Mouse (Mus musculus): ENCODE measurements around the gene Izumo1. TPM values are rescaled to one million over a fixed set of nuclear protein-coding genes. Genes with fewer than 3 reads are reported as not detected.

Izumo1 gene
- polyA plus RNA-seq, 1 experiment from 2014 or later = 0.18 TPM

DNA sequence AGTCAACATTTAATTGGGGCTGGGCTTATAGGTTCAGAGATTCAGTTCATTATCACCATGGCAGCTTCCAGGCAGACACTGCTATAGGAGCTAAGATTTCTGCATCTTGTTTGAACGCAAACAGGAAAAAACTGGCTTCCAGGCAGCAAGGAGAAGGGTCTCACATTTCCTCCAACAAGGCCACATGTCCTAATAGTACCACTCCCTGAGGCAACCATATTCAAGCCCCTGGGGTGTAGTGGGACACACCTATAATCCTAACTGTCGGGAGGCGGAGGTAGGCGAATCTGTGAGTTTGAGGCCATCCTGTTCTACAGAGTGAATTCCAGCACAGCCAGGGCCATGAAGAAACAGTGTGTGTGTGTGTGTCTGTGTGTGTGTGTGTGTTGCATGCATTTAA lies 26.4 kb upstream of the Izumo1 start:
- no peak overlapping the region for H3K4me3 ChIP-seq
- no peaks in the 10 kb centered on the region for H3K27me3 ChIP-seq
- 80% methylated on average over 4 of the region's 4 CpGs for WGBS
- H3K36me3 ChIP-seq = no peaks in the 10 kb centered on the region
- no peak overlapping the region for H3K27ac ChIP-seq
- no peak for ATAC-seq (ENCODE audit: low FRiP score)
- H3K4me2 ChIP-seq (replicated peaks) = no peak overlapping the region
- no peaks in the 10 kb centered on the region for H3K9me3 ChIP-seq (replicated peaks)
- H3K9ac ChIP-seq = no peak overlapping the region
- H3K4me1 ChIP-seq = no peaks in the 10 kb centered on the region

DNA sequence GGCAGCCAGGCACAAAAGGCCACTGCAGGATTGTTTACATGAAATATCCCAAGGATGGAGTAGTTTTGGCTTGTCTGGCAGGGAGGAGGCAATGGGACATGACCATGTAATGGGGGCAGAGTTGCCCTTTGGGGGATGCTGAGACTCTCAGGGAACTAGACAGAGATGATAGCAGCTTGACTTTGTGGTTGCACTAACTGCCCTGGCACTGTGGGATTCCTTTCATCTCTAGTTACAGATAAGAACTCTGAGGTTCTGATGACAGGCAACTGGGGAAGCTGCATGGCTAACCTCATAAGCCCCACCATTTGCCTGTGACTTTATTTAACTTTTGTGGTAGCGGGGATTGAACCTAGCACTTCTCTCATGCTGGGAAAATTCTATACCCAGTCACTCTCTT lies 25.5 kb upstream of the Izumo1 start:
- H3K9ac ChIP-seq = no peak overlapping the region
- no peaks in the 10 kb centered on the region for H3K4me1 ChIP-seq
- no peaks in the 10 kb centered on the region for H3K36me3 ChIP-seq
- no peak for ATAC-seq (ENCODE audit: low FRiP score)
- H3K9me3 ChIP-seq (replicated peaks) = no peaks in the 10 kb centered on the region
- H3K4me2 ChIP-seq (replicated peaks) = no peak overlapping the region
- no peak overlapping the region for H3K4me3 ChIP-seq
- H3K27ac ChIP-seq = no peak overlapping the region
- WGBS = 86% methylated on average over 1 of the region's 1 CpGs
- H3K27me3 ChIP-seq = no peaks in the 10 kb centered on the region

DNA sequence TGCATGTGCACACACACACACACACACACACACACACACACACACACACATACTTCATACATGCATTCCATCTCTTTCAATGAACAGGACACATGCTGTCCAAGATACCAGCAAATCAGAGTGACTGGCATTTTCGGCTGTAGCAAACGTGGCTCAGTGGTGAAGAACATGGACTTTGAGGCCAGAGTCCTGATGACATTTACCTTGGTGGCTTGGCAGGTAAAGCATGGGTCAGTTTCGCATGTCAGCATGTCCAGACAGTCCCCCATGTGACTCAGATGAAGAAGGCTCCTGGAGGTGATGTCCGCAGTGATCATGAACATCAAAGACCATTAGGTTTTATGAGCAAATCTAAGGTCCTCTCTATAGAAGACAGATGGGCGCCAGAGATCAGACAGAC lies 24.6 kb upstream of the Izumo1 start:
- Histone ChIP-seq H3K27me3 (no peaks in the 10 kb centered on the region), H3K4me2 (replicated peaks) (no peak overlapping the region), H3K9ac (no peak overlapping the region)

DNA sequence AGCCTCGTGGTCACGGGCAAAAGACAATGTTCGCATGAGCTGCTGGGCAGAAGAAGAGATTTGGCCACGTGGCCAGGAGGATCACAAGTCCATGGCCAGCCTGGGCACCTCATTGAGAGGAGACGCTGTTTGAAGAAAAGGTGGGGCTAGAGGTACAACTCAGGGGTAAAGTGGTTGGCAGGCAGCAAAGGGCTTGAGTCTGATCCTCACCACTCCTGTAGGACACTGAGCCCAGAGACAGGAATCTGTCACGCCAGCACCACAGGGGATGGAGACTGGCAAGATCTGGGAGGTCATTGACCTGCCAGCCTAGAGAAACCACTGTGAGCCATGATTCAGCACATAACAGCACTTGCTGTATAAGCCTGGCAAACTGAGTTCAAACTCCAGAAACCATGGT lies 24.1 kb upstream of the Izumo1 start:
- Histone ChIP-seq H3K4me2 (replicated peaks) (no peak overlapping the region), H3K9ac (no peak overlapping the region), H3K36me3 (no peaks in the 10 kb centered on the region), H3K27me3 (no peaks in the 10 kb centered on the region), H3K27ac (no peak overlapping the region), H3K4me3 (no peak overlapping the region), H3K9me3 (replicated peaks) (no peaks in the 10 kb centered on the region), H3K4me1 (no peaks in the 10 kb centered on the region)
- WGBS = 90% methylated on average over 6 of the region's 6 CpGs
- ATAC-seq (ENCODE audit: low FRiP score) = no peak

More for the DNA sequence above, 24.6 kb upstream of the Izumo1 start:
- WGBS = 88% methylated on average over 5 of the region's 5 CpGs
- no peaks in the 10 kb centered on the region for H3K9me3 ChIP-seq (replicated peaks)
- no peak overlapping the region for H3K27ac ChIP-seq
- no peak overlapping the region for H3K4me3 ChIP-seq
- ATAC-seq (ENCODE audit: low FRiP score) = no peak
- H3K36me3 ChIP-seq = no peaks in the 10 kb centered on the region
- H3K4me1 ChIP-seq = no peaks in the 10 kb centered on the region

DNA sequence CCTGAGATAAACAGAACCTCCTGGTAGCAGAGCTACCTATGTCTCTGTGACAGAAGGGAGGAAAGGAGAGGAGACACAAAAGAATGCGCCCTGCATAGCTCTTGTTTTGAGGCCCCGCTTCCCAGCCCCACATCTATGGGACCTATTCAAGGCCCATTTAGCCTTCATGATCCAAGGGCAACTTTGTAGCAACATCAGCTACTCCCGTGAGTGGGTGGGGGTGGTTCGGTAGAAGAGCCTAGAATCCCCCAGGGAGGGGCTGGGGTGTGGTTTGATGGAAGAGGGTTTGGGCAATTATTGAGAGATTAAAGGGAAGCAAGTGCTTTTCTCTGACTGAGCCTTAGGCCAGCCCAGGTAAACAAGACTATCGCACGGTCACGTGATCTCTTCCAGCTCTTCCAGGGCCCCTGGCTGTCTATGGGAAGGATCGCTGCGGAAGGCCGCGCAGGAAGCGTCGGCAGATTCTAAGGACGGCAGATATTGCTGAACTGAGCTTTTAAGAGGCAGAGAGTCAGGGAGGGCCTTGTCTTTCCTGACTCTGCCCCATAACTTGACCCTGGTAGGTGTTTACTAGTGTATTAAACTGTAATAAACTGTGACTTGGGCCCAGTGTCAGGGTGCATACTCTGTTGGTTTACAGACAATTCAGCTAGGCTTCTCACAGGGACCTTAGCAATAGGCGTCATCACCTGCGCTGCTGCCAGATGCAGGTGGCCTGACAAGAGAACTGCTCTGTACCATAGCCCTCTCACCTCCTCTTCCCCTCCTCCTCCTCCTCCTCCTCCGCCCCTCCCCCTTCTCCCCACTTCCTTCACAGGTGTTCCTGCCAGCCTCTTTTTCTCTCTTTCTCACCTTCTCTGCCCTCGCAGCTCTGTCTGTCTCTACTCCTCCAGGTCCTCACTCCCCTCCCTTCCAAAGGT lies 22.4 kb upstream of the Izumo1 start:
- ATAC-seq (ENCODE audit: low FRiP score) = no peak
- no peaks in the 10 kb centered on the region for H3K36me3 ChIP-seq

DNA sequence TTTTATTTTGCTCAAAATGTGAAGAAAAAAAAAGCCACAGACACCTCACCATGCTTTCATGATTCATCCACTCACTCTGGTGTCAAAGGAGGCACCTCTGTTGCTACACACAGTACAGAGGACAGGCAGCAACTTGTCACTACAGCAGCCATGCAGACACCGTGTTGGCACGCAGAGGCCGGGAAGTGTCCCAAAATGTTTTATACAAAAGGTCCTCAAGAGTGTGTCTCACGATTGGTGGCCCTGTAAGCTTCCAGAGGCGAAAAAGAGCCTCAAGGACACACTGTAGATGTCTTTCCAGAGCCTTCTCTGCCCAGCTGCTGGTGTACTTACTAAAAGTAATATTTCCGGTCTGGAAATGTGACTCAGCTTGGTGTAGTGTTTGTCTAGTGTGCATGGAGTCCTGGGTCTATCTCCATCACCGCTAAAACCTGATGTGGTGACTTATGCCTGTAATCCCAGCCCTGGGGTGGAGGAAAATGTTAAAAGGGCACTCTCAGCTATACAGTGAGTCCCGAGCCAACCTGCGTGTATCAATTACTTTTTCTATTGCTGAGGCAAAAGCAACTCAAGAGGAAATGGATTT lies 15.8 kb upstream of the Izumo1 start:
- H3K9ac ChIP-seq = no peak overlapping the region
- no peak overlapping the region for H3K4me2 ChIP-seq (replicated peaks)
- 82% methylated on average over 9 of the region's 9 CpGs for WGBS
- H3K4me1 ChIP-seq = no peaks in the 10 kb centered on the region
- H3K9me3 ChIP-seq (replicated peaks) = no peaks in the 10 kb centered on the region
- no peak overlapping the region for H3K4me3 ChIP-seq
- ATAC-seq (ENCODE audit: low FRiP score) = no peak
- H3K36me3 ChIP-seq = no peaks in the 10 kb centered on the region
- no peak overlapping the region for H3K27ac ChIP-seq
- no peaks in the 10 kb centered on the region for H3K27me3 ChIP-seq

More for the DNA sequence above, 22.4 kb upstream of the Izumo1 start:
- H3K27me3 ChIP-seq = no peaks in the 10 kb centered on the region
- 47% methylated on average over 18 of the region's 18 CpGs for WGBS
- H3K4me2 ChIP-seq (replicated peaks) = no peak overlapping the region
- no peak overlapping the region for H3K9ac ChIP-seq
- H3K27ac ChIP-seq = no peak overlapping the region
- no peaks in the 10 kb centered on the region for H3K9me3 ChIP-seq (replicated peaks)
- H3K4me3 ChIP-seq = no peak overlapping the region
- no peaks in the 10 kb centered on the region for H3K4me1 ChIP-seq

DNA sequence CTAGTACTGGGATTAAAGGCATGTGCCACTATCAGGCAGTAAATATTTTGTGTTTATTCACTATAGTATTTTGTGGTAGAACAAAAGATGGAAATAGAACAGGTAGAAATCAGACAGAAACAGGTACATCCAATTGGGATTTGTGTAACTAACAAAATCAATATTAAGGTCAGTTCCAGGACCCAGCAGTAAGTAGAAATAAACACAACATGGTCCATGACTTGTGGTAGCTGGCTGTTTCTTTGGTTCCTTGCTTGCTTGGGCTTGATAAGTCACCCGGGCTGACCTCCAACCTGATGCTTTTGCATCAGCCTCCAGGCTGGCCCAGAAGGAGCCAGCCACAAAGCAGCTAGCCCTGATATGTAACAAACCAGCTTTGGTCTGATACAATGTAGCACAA lies 12.1 kb upstream of the Izumo1 start:
- ATAC-seq (ENCODE audit: low FRiP score) = no peak
- 88% methylated on average over 1 of the region's 1 CpGs for WGBS

DNA sequence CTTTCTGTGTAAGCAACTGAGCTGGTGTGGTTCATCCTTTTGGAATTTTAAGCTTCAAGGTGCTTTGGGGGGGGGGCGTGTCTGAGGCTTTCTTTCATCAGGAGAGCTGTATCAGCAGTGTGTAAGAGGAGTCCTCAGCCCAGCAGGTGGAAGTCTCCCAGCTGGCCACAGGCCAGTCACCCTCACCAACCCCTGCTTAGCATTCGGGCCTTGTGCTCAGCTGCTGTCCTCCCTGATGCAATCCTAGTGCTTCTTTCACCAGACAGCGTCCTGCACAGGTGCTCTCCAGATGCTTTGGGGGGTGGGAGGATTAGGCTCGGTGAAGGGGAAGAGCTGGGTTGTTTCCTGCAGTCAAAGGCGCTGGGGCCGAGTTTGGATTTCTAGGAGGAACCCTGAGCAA lies 5.3 kb upstream of the Izumo1 start:
- ATAC-seq (ENCODE audit: low FRiP score) = no peak
- Histone ChIP-seq H3K9ac (no peak overlapping the region), H3K4me3 (no peak overlapping the region), H3K9me3 (replicated peaks) (no peaks in the 10 kb centered on the region), H3K4me2 (replicated peaks) (no peak overlapping the region), H3K36me3 (no peaks in the 10 kb centered on the region), H3K27me3 (peaks cover 45% of the 10 kb centered on the region), H3K27ac (no peak overlapping the region), H3K4me1 (peaks cover 9% of the 10 kb centered on the region)
- 23% methylated on average over 6 of the region's 6 CpGs for WGBS

More for the DNA sequence above, 12.1 kb upstream of the Izumo1 start:
- Histone ChIP-seq H3K27ac (no peak overlapping the region), H3K9me3 (replicated peaks) (no peaks in the 10 kb centered on the region), H3K4me2 (replicated peaks) (no peak overlapping the region), H3K36me3 (no peaks in the 10 kb centered on the region), H3K4me1 (no peaks in the 10 kb centered on the region), H3K4me3 (no peak overlapping the region), H3K9ac (no peak overlapping the region), H3K27me3 (no peaks in the 10 kb centered on the region)

DNA sequence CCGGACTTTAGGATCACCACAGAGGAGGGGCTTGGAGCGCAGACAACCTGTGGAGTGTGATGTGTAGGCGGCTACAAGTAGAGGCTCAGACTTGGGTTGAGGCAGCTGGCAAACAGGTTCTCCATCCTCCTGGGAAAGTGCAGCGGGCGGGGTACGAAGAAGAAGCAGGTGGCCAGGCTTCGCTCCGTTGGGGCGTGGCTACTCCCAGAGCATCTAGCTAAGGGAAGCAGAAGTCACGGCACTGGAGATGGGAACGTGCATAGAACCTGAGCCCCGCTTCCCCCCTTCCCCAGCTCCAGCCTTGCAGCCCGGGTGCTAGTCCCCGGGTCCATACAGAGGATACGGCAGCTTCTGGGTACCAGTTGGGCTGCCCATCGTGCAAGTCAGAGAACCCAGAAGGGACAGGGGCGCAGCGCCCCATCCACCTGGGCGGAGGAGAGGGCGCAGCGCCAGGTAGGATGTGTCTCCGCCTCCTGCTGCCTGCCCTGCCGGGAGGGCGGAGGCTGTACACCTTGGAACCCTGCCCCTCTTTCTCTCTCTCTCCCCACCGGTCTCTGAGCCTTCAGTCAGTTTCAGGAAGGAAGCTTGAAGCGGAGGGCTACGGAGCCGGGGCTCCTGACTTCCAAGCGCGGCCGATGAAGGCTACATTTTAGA lies 4.4 kb upstream of the Izumo1 start, which contains the start of gene Fut1:
Gene Fut1, plus strand, starts transcription at position 248 of the 654 bp plus-strand sequence.
- no peak within 1 kb of the TSS for H3K4me3 ChIP-seq
- H3K27me3 ChIP-seq = peaks cover 45% of the 10 kb centered on the region
- peaks cover 9% of the 10 kb centered on the region for H3K4me1 ChIP-seq
- H3K27ac ChIP-seq = no peak within 1 kb of the TSS
- WGBS = 7% methylated on average over 28 of the region's 31 CpGs
- H3K9ac ChIP-seq = no peak within 1 kb of the TSS
- peak within 1 kb of the TSS; percentile 27; the same call in 1 of the 2 replicates for H3K4me2 ChIP-seq (replicated peaks)
- no peaks in the 10 kb centered on the region for H3K9me3 ChIP-seq (replicated peaks)
- ATAC-seq (ENCODE audit: low FRiP score) = no peak
- no peaks in the 10 kb centered on the region for H3K36me3 ChIP-seq

DNA sequence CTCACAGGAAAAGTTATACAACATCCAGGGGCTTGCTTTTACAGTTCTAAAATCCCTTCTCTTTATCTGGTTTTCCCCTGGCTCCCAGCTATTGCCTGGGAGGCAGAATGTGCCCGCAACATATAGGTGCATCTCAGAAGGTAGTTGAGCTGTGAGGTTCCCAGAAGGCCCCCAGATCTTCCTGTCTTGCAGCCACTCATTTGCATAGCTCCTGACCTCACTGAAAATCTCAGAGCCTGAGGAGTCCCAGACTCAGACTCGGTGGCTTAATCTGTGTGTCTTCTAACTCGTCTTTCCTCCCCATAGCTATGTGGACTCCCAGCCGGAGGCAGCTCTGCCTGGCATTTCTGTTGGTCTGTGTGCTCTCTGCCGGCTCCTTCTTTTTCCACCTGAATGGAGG lies 3.3 kb upstream of the Izumo1 start:
- Histone ChIP-seq H3K4me2 (replicated peaks) (no peak overlapping the region), H3K4me1 (peaks cover 9% of the 10 kb centered on the region), H3K27ac (no peak overlapping the region), H3K9ac (no peak overlapping the region), H3K36me3 (no peaks in the 10 kb centered on the region), H3K9me3 (replicated peaks) (no peaks in the 10 kb centered on the region), H3K4me3 (no peak overlapping the region), H3K27me3 (peaks cover 45% of the 10 kb centered on the region)
- WGBS = 80% methylated on average over 5 of the region's 5 CpGs
- ATAC-seq (ENCODE audit: low FRiP score) = no peak

DNA sequence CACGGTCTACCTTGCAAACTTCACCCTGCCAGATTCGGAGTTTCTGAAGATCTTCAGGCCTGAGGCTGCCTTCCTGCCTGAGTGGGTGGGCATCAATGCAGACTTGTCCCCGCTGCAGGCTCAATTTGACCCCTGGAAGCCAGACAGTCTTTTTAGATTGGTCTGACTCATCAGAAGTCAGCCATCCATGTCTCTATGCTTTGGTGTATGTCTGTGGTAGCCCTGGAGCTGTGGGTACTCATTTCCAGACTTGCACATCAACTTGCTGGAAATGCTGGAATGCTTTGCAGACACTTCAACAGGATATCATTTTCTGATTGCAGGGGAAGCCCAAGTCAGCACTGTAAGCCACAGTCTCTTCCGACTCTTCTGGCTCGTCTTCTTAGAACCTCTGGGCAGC lies 2.0 kb upstream of the Izumo1 start:
- ATAC-seq (ENCODE audit: low FRiP score) = no peak
- no peaks in the 10 kb centered on the region for H3K9me3 ChIP-seq (replicated peaks)
- no peak overlapping the region for H3K4me3 ChIP-seq
- peaks cover 45% of the 10 kb centered on the region for H3K27me3 ChIP-seq
- WGBS = 91% methylated on average over 5 of the region's 5 CpGs
- no peaks in the 10 kb centered on the region for H3K36me3 ChIP-seq
- no peak overlapping the region for H3K4me2 ChIP-seq (replicated peaks)
- peaks cover 9% of the 10 kb centered on the region for H3K4me1 ChIP-seq
- H3K27ac ChIP-seq = no peak overlapping the region
- no peak overlapping the region for H3K9ac ChIP-seq

DNA sequence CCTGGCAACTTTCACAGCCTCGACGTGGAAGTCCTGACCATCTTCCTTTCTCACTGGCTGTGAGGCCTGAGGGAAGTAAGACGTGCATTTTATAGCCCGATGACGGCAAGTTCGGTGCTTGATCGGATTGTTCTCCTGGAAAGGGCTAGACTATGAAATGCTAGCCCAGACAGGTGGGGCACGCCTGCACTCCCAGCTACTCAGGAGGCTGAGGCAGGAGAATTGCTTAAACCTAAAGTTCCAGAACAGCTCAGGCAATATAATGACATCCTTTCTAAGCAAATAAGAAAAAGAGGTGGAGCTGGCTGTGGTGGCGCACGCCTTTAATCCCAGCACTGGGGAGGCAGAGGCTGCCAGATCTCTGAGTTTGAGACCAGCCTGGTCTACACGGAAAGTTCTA lies 1.9 kb downstream of the Izumo1 start:
- ATAC-seq (ENCODE audit: low FRiP score) = no peak
- Histone ChIP-seq H3K4me1 (peaks cover 10% of the 10 kb centered on the region), H3K36me3 (no peaks in the 10 kb centered on the region), H3K4me3 (no peak overlapping the region), H3K4me2 (replicated peaks) (no peak overlapping the region), H3K9me3 (replicated peaks) (no peaks in the 10 kb centered on the region), H3K27ac (no peak overlapping the region), H3K27me3 (peaks cover 37% of the 10 kb centered on the region), H3K9ac (no peak overlapping the region)
- WGBS = 93% methylated on average over 11 of the region's 11 CpGs
